Mouse (Mus musculus) layer of hippocampus, adult 9-10 months (tissue): ENCODE data around the gene Snap47.

Experiments used
- DNase-seq: peaks from one replicate; pipeline ENCODE4 v3.0.0; 2022; ENCODE audit warnings: low spot score

Gene Snap47

DNA sequence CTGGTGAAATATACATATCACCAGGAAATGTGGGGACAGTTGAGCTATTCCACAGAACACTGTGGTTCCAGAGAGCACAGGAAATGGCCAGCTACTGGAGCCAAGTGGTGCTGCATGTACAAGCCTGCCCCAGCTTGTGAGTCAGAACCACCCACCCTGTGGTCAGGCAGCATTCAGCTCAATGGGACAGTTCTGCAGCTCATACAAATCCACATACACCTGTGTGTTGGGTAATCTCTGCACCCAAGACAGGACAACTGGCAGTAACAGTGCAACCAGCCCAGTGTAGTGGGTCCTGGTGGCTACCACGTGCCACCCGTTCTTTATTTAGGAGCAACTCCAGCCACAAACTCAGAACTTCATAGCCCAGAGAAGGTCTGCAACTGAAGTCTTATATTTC is 29.0 kb downstream of the Snap47 start:
- no peak for DNase-seq

GRCm38 (mm10) chr11:59421436-59421835 is 29.6 kb downstream of the Snap47 start:
- DNase-seq: no peak

- DNase-seq: no peak
Observed at GRCm38 (mm10) chr11:59418708-59419107, 32.3 kb downstream of the Snap47 start.

GRCm38 (mm10) chr11:59412999-59413863 is 37.8 kb downstream of the Snap47 start:
- DNase-seq: no peak

DNA sequence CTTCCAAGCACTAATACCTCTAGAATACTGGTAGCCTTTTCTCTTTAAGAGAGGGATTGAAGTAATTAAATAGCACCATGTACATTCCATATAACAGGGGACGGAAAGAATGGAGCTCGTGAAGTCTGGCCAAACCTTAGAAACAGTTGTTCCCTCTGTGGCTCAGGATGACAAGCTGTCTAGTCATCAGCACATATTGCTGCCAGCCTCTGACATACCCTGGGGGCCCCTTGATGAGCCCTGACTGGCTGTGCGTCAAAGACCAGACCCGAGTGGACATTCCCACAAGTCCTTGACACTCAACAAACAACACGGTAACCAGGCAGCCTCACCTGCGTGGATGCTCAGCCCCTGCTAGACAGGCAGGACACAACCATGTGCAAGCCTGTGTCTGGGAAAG is 38.9 kb downstream of the Snap47 start:
- no peak for DNase-seq

DNA sequence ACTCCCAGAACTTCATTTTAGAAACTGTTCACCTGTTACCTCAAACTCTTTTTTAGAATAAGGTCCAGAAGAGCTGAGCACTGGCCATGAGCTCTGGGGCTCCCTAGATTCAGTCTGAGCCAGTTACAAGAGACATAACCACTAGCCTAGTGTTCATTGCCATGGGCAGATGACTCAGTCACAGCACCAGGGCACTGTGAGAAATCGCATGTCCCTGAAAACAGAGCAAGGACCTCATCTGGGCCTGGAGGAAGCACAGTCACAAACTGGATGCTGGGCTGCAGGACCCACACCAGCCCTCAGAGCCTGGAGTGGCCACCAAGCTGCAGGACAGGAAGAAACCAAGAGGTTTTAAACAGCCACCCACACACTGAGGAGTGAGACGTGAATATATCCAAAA is 40.1 kb downstream of the Snap47 start:
- DNase-seq: no peak

DNA sequence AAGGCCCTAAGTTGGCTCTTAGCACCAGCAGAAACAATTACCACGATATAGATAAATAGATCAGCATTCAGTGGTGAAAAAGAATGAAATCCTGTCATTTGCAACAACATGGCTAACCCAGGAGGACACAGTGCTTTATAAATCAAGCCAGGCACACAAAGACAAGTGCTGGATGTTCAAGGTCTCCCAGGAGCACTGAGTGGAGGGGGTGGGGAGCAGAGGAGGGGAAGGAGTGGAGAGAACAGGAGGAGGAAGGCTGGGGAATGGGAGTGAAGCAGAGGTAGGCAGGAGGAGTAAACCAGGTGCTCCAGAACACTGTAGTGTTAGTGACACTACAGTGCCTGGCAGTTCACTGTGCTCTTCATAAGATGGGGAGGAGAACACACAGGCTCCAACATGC is 45.2 kb downstream of the Snap47 start:
- DNase-seq: no peak

DNA sequence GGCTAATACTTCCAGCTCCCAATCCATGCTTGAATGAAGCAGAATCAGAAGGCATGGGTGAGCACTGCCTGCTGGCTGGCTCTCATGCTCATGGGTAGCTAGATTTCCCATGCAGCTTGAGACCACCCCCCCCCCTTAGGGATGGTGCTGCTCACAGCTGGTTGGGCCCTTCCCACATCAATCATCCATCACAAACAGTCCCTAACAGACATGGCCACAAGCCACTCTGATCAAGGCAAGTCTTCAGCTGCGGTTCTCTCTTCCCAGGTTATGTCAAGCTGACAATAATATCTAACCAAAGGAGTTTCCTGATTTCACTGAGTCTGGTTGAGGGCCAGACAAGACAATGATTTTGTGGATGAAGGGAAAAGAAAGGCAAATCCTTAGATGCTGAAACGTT is 50.1 kb downstream of the Snap47 start:
- no peak for DNase-seq

GRCm38 (mm10) chr11:59399830-59400229 is 51.2 kb downstream of the Snap47 start:
- DNase-seq: no peak

DNA sequence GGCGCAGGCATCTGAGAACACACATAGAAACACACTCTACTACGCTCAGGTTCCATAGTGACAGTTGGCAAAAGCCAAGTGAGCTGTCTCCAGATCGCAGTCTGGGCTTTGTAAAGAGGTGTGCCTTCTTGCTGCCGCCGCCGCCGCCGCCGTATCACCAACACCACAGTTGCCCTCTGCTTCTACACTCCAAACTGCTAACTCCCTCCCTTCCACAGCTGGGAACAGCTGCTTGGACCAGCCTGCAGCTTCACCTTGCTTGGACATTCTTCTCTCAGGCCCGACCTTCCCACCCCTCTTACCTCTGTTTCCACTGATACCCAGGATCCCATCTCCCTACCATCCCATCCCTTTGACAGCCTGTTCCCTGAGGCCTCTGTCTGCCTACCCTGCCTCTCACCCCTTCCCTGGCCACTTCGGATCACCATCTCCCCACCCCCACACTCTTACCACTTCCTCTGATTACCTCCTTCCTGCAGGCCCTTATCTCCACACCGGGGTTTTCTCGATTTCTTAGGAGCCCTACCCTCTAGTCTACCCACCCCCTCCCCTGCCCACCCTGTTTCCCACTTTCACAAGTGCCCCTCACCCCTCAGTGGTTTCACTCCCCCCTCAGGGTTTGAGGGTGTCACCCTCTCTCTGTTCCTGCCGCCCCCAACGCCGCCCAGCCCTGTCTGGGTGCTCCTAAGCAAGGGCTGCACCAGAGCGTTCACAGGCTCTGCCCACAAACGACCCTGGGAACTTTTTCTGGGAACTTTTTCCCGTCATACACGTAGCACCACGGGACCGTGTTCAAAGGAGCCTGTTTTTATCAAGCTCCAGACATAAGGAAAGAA is 53.2 kb downstream of the Snap47 start:
- DNase-seq: no peak

DNA sequence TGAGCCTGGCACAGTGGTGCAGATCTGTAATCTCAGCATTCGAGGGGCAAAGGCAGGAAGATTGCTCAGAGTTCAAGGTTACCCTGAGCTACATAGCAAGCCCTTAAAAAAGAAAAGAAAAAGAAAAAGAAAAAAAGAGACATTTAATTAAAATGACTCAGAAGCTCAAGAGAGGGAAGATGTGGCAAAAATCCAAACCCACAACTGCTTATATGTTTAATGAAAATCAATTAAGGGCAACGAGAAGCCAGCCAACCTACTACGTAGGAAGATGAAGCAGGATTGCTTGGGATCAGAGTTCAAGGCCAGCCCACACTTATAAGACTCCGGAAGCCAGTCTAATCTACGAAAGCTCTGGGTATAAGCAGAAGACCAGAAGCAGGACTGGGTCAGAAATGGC is 56.5 kb downstream of the Snap47 start:
- no peak for DNase-seq

GRCm38 (mm10) chr11:59393591-59393990 is 57.4 kb downstream of the Snap47 start:
- DNase-seq: no peak

DNA sequence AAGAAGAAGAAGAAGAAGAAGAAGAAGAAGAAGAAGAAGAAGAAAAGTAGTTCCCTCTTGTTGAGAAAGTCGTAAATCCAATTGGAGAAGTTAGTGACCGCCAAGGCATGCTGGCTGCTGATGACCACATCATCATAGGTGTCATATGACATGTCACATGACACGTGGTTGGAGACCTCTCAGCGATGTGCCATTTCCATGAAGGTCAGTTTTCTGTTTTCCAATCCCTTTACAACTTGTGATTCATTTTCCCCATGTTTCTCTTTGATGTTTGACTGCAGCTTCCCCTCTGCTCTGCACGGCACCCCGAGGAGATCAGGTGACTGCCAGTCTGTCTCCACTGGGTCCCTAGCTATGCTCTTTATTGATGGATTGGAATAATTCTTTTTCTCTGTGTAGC is 58.7 kb downstream of the Snap47 start:
- DNase-seq: no peak

GRCm38 (mm10) chr11:59390470-59390869 is 60.5 kb downstream of the Snap47 start:
- no peak for DNase-seq

GRCm38 (mm10) chr11:59389617-59390016 is 61.4 kb downstream of the Snap47 start:
- DNase-seq: no peak

DNA sequence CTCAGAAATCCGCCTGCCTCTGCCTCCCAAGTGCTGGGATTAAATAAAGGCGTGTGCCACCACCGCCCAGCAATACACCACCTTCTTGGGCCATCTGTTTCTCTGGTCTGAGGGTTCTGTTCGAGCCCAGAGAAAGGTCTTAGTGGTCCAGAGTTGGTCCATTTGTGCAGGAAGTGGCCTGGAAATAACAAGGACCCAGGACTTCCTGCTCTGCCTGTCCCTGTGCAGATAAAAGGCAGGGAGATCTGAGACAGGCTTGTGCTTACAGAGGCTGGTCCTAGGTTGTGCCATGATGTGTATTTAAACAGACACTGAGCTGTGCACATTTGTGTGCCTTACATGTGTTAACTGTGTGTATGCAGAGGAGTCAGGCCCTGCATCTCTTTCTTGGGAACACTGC is 62.2 kb downstream of the Snap47 start:
- DNase-seq: no peak

- no peak for DNase-seq
Observed at GRCm38 (mm10) chr11:59387471-59387870, 63.5 kb downstream of the Snap47 start.

DNA sequence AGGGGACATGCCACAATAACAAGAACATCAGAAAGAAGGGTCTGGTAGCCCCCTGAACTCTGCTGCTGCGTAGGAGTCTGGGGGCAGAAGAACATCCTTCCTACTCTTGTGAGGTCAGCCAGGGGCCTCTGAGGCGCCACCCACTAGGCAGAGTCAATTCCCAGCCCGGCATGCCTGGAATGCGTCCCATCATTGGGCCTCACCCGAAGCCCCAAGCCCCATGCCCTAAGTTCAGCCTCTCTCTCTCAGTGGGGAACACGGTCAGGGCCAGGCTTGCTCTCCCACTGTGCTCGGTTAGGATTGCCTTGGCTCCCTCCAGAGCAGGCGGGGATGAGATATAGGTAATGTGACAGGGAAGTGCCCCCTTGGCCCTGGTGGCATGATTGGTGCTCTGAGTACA is 65.9 kb downstream of the Snap47 start:
- no peak for DNase-seq

DNA sequence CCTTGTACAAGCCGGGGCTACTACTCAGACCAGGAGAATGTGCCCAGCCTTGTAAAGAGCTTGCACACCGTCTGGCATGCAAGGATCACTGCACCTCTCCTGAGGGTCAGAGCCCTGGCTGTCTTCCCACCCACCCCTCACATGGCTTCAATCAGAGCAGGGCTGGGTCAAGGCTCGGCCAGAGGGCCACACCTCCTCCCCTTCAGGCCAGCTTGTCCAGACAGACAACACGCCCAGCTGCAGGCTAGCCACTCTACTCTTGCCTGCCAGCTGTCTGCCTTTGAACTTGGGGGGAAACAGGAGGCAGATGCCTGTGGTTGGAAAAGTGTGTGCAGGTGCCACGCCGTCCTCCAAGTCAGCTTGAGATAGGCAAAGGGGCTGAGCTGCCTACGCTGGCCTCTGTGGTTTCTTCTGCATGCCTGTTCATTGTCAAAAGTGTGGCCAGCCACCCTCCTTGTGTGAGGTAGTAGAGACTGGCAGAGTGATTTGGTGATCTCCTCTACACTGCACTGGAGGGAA is 66.5 kb downstream of the Snap47 start:
- no peak for DNase-seq

DNA sequence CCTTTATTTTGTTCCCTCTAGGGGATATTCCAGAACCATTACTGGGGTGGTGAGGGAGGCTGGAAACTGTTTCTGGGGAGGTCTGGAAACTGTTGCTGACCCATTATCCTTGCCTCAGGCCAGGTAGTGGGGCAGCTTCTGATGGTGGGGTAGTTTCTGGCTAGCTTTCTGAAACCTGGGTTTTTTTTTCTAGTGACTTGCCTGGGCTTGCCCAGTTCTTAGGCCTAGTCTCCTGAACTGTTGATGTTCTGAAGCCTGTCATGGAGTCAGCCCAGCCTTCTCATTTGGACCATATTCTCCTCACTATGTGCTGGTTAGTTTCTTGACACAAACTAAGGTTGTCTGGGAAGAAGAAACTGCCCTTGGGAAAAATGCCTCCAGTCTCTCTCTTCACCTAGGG is 71.4 kb downstream of the Snap47 start:
- DNase-seq: no peak

GRCm38 (mm10) chr11:59377999-59378398 is 73.0 kb downstream of the Snap47 start:
- no peak for DNase-seq

DNA sequence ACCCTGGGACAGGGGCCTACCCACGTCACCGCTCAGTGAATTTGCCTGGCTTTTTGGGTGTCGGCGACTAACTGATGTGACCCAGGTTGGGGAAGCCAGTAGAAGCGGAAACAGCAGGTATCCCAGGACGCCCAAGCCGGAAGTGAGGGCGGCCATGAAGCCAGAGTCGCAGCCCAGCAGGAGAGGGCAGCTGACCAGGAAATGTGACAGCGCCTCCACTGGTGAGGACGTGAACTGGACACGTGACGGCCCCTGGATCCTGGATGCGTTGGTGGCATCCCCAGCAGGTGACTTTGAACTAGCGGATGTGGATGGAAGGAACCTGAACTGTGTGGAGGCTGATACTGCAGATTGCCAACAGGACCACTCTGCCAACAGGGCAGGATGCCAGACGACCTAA is 75.5 kb downstream of the Snap47 start, which contains the start of gene Prss38:
Gene Prss38, minus strand, starts transcription at position 183 of the 400 bp plus-strand sequence.
- no peak for DNase-seq

DNA sequence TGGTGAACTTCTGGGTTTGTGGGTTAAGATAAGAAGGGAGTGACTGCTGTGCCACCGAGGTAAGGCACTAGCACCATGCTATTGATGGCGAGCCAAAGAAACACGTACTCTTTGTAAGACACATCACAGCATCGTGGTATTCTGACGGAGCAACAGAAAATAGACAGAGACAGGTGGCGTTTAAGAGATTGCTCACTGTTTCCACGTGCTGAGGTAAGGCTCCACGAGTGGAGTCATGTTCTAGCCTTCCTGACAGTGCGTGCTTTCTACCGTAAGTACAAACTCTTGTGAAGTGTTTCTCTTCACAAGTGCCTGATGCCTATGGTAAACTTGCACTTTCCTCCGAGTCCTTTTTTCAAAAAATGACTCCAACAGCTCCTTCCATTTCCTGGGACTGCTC is 81.1 kb downstream of the Snap47 start:
- no peak for DNase-seq
